Mouse (Mus musculus): Measurements from ENCODE around the gene Zcchc9.
"Not testable (repeated sequence)": the region's sequence is repeated elsewhere in the genome, so short reads cannot be mapped to it uniquely, and the experiment has no call there.

Gene Zcchc9

DNA sequence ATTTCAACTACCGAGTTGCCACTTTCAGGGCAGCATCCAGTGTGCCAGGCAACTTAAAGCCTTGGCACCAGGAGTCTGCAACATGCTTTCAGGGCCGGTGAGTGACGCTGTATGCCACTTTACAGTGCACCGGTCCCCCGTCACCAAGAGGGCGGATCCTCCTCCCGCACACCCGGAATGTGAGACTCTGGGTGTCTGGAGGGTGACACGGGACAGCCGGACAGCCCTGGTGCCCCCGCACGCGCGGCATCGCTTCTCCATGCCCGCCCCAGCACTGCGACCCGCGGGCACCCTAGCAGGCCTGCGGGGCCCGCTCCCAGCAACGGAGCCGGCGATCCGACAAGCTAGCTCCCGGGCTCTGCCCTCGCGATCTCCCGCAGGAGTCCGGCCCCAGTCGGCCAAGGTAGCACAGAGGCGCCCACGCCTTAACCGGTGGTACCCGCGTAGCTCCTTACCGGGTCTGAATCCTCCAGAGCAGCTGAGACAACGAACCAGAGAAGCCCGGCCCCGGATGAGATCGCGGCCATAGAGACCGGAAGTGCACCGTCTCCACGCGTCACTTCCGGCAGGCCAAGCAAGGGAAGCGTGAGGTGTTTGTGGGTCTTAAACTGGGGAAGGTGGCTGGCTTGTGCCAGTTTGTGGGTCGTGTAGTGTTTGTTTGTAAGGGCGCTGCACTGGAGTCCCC is at the start of gene Zcchc9:
Zcchc9 (minus strand) TSS at position 551 of the 685 bp plus-strand sequence.
- peak; percentile 33 to 78 for DNase-seq (ENCODE audit: low read depth in 1 of 2, low spot score in 2 of 2)

GRCm38 (mm10) chr13:91854412-91854811 is 46.9 kb upstream of the Zcchc9 start:
- DNase-seq (ENCODE audit: low read depth in 1 of 2, low spot score in 2 of 2), result no peak

- DNase-seq (ENCODE audit: low read depth in 1 of 2, low spot score in 2 of 2), result no peak
Measured at GRCm38 (mm10) chr13:91827876-91828275, 20.4 kb upstream of the Zcchc9 start.

DNA sequence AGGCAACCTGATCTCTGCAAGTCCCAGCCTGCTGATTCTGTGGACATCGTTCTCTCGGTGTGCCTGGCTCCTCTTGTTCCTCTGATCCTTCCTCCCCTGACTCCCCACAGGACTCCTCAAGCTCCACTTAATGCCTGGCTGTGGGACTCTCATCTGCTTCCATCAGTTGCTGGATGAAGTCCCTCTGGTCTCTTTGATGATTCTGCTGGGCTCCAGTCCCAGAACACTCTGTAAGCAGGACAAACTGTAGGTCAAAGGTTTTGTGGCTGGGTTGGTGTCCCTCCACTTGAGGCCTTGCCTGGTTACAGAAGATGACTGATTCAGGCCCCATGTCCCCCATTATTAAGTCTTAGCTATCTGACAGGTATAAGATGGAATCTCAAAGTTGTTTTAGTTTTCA is 18.6 kb upstream of the Zcchc9 start:
- no peak for DNase-seq (ENCODE audit: low read depth in 1 of 2, low spot score in 2 of 2)

DNA sequence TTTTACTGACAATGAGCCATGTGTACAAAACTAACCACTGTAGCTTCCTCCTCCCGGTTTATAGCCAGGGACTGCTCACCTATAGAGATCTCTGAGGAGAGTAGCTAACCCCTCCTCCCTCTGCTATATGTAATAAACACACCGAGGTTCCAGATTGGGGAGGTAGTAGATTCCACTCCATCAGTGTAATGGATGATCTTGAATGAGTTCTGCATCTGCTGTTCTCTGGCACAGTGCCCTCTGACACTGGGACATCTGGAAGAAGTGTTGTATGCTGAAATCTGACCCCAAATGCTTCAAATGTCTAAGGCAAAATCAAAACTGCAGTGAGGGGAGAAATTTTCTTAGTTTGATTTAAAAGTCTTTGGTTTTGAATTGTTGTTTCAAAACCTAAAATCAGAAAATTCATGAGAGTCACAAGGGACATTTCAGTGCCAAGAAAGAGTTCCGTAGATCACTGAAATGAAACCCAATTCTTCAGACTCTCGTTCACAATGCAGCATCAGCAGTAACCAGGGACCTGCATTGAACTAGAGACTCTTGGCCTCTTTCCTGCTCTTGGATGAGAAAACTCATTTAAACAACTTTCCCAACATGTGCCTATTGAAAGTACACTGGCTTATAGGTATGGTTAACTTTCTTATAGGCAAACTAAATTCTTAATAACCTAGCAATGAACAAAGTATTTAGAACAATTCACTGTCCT is 17.5 kb upstream of the Zcchc9 start:
- no peak for DNase-seq (ENCODE audit: low read depth in 1 of 2, low spot score in 2 of 2)

DNA sequence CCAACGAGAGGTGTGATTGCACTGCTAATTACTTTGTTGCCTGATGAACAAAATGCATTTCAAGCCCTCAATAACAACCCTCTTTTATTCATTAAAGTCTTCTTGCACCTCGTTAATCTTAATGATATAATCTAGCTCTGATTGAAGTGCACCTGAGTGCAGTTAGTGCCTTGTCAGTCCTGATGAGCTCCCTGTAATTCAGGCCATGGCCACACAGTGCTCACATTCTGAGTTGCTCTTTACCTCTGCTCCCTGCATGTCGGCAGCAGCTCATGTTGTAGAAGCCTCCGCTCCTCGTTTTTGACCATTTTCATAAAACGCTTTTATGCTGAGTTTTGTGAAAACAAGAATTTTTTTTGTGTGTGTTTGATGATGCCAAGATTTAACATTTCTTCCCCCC is 16.2 kb upstream of the Zcchc9 start:
- no peak for DNase-seq (ENCODE audit: low read depth in 1 of 2, low spot score in 2 of 2)

GRCm38 (mm10) chr13:91814670-91815069 is 7.2 kb upstream of the Zcchc9 start:
- no peak for DNase-seq (ENCODE audit: low read depth in 1 of 2, low spot score in 2 of 2)

GRCm38 (mm10) chr13:91809476-91809875 is 2.0 kb upstream of the Zcchc9 start:
- no peak for DNase-seq (ENCODE audit: low read depth in 1 of 2, low spot score in 2 of 2)

- DNase-seq (ENCODE audit: low read depth in 1 of 2, low spot score in 2 of 2), result no peak
Measured at GRCm38 (mm10) chr13:91807874-91808575, 520 bp upstream of the Zcchc9 start.

- no peak for DNase-seq (ENCODE audit: low read depth in 1 of 2, low spot score in 2 of 2)
Measured at GRCm38 (mm10) chr13:91801726-91802125, 5.8 kb downstream of the Zcchc9 start.

GRCm38 (mm10) chr13:91797442-91797841 is 10.1 kb downstream of the Zcchc9 start:
- DNase-seq (ENCODE audit: low read depth in 1 of 2, low spot score in 2 of 2), result no peak

DNA sequence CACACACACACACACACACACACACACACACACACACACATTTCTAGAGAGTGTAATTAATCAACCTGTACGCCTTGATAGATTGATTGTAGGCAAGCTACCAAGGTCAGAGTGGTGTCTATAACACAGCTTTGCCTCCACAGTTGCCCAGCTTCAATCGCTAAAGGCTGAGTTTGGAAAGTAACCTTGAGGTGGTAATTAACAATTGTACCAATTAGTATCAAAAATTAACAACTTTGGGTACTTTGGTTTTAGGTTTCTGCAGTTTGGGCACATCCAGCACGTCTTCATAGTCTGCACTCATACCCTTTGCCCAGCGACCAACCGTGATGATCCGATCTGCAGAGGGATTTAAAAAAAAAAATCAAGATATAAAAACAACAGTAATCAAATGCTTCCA is 10.6 kb downstream of the Zcchc9 start:
- no peak for DNase-seq (ENCODE audit: low read depth in 1 of 2, low spot score in 2 of 2)

DNA sequence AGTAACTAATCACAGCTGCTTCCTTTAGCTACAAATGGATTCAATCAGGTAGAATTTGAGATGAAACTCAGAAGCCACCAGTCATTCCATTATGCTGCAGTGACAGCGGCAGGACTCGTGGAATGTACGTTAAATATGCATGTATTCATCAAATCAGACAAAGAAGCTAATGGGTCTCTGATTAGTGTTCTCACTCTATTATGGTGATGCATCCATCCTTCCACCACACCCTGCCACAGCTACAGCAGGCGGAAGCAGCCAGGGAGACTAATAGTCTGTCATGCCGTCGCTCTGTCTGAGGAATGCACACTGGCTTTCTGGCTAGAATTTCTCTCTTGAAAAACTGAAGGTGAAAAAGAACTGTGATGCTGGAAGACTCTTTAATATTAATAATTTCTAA is 11.5 kb downstream of the Zcchc9 start:
- DNase-seq (ENCODE audit: low read depth in 1 of 2, low spot score in 2 of 2), result no peak

DNA sequence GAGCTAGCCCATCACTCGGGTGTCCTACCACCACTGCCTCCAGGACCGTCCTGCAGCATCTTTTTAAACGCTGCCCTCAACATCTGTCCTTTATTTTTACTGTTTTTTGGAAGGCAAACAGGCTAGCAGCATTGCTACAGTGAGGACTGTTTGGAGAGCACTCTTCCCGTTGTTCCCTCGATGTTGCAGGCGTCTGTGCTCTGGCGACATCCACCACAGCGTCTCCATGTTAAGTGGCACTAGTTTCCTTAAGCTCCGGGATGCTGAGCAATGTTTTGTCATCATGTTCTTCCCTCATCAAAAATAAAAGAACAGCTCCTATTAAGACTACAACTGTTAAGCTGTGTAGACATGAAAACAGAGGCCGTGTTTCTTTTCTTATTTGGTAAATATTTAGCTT is 11.9 kb downstream of the Zcchc9 start:
- no peak for DNase-seq (ENCODE audit: low read depth in 1 of 2, low spot score in 2 of 2)

- DNase-seq (ENCODE audit: low read depth in 1 of 2, low spot score in 2 of 2), result no peak
Measured at GRCm38 (mm10) chr13:91794926-91795436, 12.5 kb downstream of the Zcchc9 start.

GRCm38 (mm10) chr13:91792035-91792434 is 15.5 kb downstream of the Zcchc9 start:
- no peak for DNase-seq (ENCODE audit: low read depth in 1 of 2, low spot score in 2 of 2)

DNA sequence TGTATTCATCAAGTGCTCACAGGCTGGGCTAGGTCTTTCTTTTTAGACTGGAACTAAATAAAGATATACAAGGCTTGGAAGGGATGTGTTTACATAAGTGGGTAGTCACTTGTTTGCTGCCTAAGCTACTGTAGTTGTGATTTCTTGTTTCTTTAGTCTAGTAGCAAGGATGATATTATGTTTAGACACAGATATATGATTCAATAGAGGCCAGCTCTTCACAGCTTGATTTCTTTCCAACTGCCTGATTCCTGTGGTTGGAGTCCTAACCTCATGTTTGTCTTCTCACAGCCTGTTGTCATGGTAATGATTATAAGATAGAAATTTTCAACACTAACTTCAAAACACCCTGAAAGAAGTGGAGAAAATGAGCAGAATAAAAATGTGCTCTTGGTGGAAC is 27.6 kb downstream of the Zcchc9 start:
- no peak for DNase-seq (ENCODE audit: low read depth in 1 of 2, low spot score in 2 of 2)

- DNase-seq (ENCODE audit: low read depth in 1 of 2, low spot score in 2 of 2), result no peak
Measured at GRCm38 (mm10) chr13:91778092-91778491, 29.4 kb downstream of the Zcchc9 start.

- no peak for DNase-seq (ENCODE audit: low read depth in 1 of 2, low spot score in 2 of 2)
Measured at GRCm38 (mm10) chr13:91768683-91769651, 38.5 kb downstream of the Zcchc9 start.

- DNase-seq (ENCODE audit: low read depth in 1 of 2, low spot score in 2 of 2), result no peak
Measured at GRCm38 (mm10) chr13:91765627-91766026, 41.9 kb downstream of the Zcchc9 start.

GRCm38 (mm10) chr13:91763654-91764053 is 43.9 kb downstream of the Zcchc9 start:
- not testable (repeated sequence) for DNase-seq (ENCODE audit: low read depth in 1 of 2, low spot score in 2 of 2)
